Mouse (Mus musculus) CH12.LX (cell line): ENCODE results near the gene Map4k1.

Experiments
- BHLHE40 ChIP-seq: IDR thresholded peaks from 2 replicates; pipeline ENCODE4 v1.6.1; 2011; ENCODE audit warnings: mild to moderate bottlenecking, low read depth, low read length, improper control_type of control experiment
- CHD2 ChIP-seq: IDR thresholded peaks from 2 replicates; pipeline ENCODE4 v1.6.1; 2011; ENCODE audit warnings: low read length, improper control_type of control experiment
- CTCF ChIP-seq, 2 experiments: IDR thresholded peaks in 1 of 2; conservative IDR thresholded peaks in 1 of 2; 2 replicates each; pipeline ENCODE4 v1.5.1; 2011 to 2012; ENCODE audit warnings: low read depth in 2 of 2, low read length in 2 of 2, improper control_type of control experiment in 1 of 2, inconsistent platforms in 1 of 2, mild to moderate bottlenecking in 1 of 2, moderate library complexity in 1 of 2
- EP300 ChIP-seq: IDR thresholded peaks from 2 replicates; pipeline ENCODE4 v1.6.1; 2011; ENCODE audit warnings: low read length, improper control_type of control experiment
- JUND ChIP-seq: conservative IDR thresholded peaks from 2 replicates; pipeline ENCODE4 v1.6.1; 2011; ENCODE audit warnings: low read depth, low read length, improper control_type of control experiment
- MEF2A ChIP-seq: IDR thresholded peaks from 2 replicates; pipeline ENCODE4 v1.6.1; 2014; ENCODE audit warnings: low read depth, mild to moderate bottlenecking, inconsistent platforms, low read length, improper control_type of control experiment, borderline replicate concordance
- POLR2A ChIP-seq: IDR thresholded peaks from 2 replicates; pipeline ENCODE4 v1.6.1; 2011; ENCODE audit warnings: low read depth, mild to moderate bottlenecking, improper control_type of control experiment, low read length
- RCOR1 ChIP-seq: conservative IDR thresholded peaks from 2 replicates; pipeline ENCODE4 v1.6.1; 2012; ENCODE audit warnings: low read depth, mild to moderate bottlenecking, inconsistent platforms, low read length, improper control_type of control experiment
- SMC3 ChIP-seq: IDR thresholded peaks from 2 replicates; pipeline ENCODE4 v1.6.1; 2011; ENCODE audit warnings: low read depth, low read length, improper control_type of control experiment
- TCF12 ChIP-seq: IDR thresholded peaks from 2 replicates; pipeline ENCODE4 v1.6.1; 2014; ENCODE audit warnings: low read depth, mild to moderate bottlenecking, inconsistent platforms, low read length, improper control_type of control experiment
- USF2 ChIP-seq: conservative IDR thresholded peaks from 2 replicates; pipeline ENCODE4 v1.6.1; 2011; ENCODE audit warnings: low read depth, low read length, improper control_type of control experiment
- ZC3H11A ChIP-seq: IDR thresholded peaks from 2 replicates; pipeline ENCODE4 v1.6.1; 2012; ENCODE audit warnings: low read depth, mild to moderate bottlenecking, inconsistent platforms, low read length, improper control_type of control experiment
- ZKSCAN1 ChIP-seq: IDR thresholded peaks from 2 replicates; pipeline ENCODE4 v1.6.1; 2012; ENCODE audit warnings: low read depth, inconsistent platforms, low read length, improper control_type of control experiment, borderline replicate concordance
- ZNF384 ChIP-seq: IDR thresholded peaks from 2 replicates; pipeline ENCODE4 v1.6.1; 2012; ENCODE audit warnings: low read depth, low read length, improper control_type of control experiment, inconsistent platforms

DNA sequence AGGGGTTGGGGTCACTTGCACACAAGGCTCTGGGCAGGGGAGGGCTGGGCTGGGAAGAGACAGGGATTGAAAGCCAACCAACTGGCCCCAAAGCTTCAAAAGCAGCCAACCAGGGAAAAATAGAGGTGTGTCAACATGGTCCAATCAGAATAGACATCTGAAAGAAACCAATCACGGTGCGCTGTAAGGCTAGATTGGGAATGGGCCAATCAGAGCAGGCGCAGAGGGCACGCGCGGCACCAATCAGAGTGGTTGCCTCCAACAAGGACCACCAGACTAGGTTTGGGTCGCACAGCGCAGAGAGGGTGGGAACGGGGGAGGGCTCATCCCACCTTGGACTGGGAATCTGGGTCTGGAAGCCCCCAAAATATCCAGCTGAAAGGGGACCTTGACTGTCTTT is 62.5 kb downstream of the Map4k1 start:
- TF ChIP-seq CTCF (conservative IDR thresholded peaks at IDR 0.05 in 1 of 2, IDR thresholded peaks at IDR 0.05 in 1 of 2; ENCODE audit: low read depth in 2 of 2, low read length in 2 of 2) (no peak), ZNF384 (no peak), SMC3 (no peak), EP300 (no peak), TCF12 (no peak), BHLHE40 (no peak), POLR2A (no peak), ZC3H11A (no peak), MEF2A (no peak), RCOR1 (no peak), USF2 (no peak), ZKSCAN1 (no peak), CHD2 (no peak), JUND (no peak)
